Mouse (Mus musculus) MEL (cell line): Measurements from ENCODE around the gene Cryba1. TPM values are rescaled to one million over a fixed set of nuclear protein-coding genes. Genes with fewer than 3 reads are reported as not detected.

Source experiments
- DNase-seq: peaks from one replicate; pipeline ENCODE4 v3.0.0; 2011; ENCODE audit warnings: low read depth, low spot score
- H3K27ac ChIP-seq: 2 replicates; pipeline ENCODE4 v1.5.1; 2012; ENCODE audit warnings: low read depth, mild to moderate bottlenecking, control low read depth, low read length, moderate library complexity; ENCODE audit not compliant: control insufficient read depth
- H3K27me3 ChIP-seq, 2 experiments: fragments of 150-350 bp in 1 of 2; sonication (generic) in 1 of 2; 2 replicates each; pipeline ENCODE4 v1.6.1; 2012; ENCODE audit warnings: low read length in 2 of 2, mild to moderate bottlenecking in 2 of 2, improper control_type of control experiment in 1 of 2, moderate library complexity in 1 of 2; ENCODE audit not compliant: insufficient read depth in 2 of 2, control insufficient read depth in 1 of 2
- H3K36me3 ChIP-seq, 2 experiments: 2 replicates each; pipeline ENCODE4 v1.6.1; 2012 to 2014; ENCODE audit warnings: low read length in 2 of 2, improper control_type of control experiment in 1 of 2, inconsistent platforms in 1 of 2, mild to moderate bottlenecking in 1 of 2; ENCODE audit not compliant: insufficient read depth in 2 of 2, control insufficient read depth in 1 of 2
- H3K4me1 ChIP-seq, 2 experiments: fragments of 150-350 bp in 1 of 2; sonication (generic) in 1 of 2; 2 replicates each; pipeline ENCODE4 v1.6.1; 2012; ENCODE audit warnings: low read length in 2 of 2, improper control_type of control experiment in 1 of 2, mild to moderate bottlenecking in 1 of 2; ENCODE audit not compliant: insufficient read depth in 2 of 2, control insufficient read depth in 1 of 2
- H3K4me3 ChIP-seq, 2 experiments: fragments of 150-350 bp in 1 of 2; sonication (generic) in 1 of 2; 2 replicates each; pipeline ENCODE4 v1.5.1; 2012; ENCODE audit warnings: low read depth in 2 of 2, low read length in 2 of 2, mild to moderate bottlenecking in 2 of 2, moderate library complexity in 2 of 2, control low read depth in 1 of 2, improper control_type of control experiment in 1 of 2; ENCODE audit not compliant: control insufficient read depth in 1 of 2, insufficient read depth in 1 of 2
- H3K79me2 ChIP-seq: 2 replicates; pipeline ENCODE4 v1.6.1; 2012; ENCODE audit warnings: mild to moderate bottlenecking, low read length, moderate library complexity; ENCODE audit not compliant: control insufficient read depth, poor library complexity, insufficient read depth
- H3K9ac ChIP-seq: 2 replicates; pipeline ENCODE4 v1.6.1; 2012; ENCODE audit warnings: low read depth, mild to moderate bottlenecking, control low read depth, low read length, moderate library complexity; ENCODE audit not compliant: control insufficient read depth, poor library complexity, severe bottlenecking
- H3K9me3 ChIP-seq: fragments of 150-350 bp; sonication (generic); replicated peaks from 2 replicates; pipeline ENCODE4 v1.6.1; 2012; ENCODE audit warnings: mild to moderate bottlenecking, low read length, improper control_type of control experiment, moderate library complexity; ENCODE audit not compliant: insufficient read depth
- CHD2 ChIP-seq: IDR thresholded peaks from 2 replicates; pipeline ENCODE4 v1.6.1; 2011; ENCODE audit warnings: low read length, improper control_type of control experiment
- CTCF ChIP-seq, 3 experiments: IDR thresholded peaks in 2 of 3; conservative IDR thresholded peaks in 1 of 3; 2 replicates each; pipeline ENCODE4 v1.5.1; 2011 to 2012; ENCODE audit warnings: low read length in 3 of 3, low read depth in 2 of 3, mild to moderate bottlenecking in 2 of 3, improper control_type of control experiment in 1 of 3, inconsistent platforms in 1 of 3, mixed read lengths in 1 of 3, moderate library complexity in 1 of 3; ENCODE audit not compliant: control insufficient read depth in 1 of 3, insufficient read depth in 1 of 3, poor library complexity in 1 of 3, severe bottlenecking in 1 of 3
- E2F4 ChIP-seq: IDR thresholded peaks from 2 replicates; pipeline ENCODE4 v1.6.1; 2011; ENCODE audit warnings: low read depth, low read length, improper control_type of control experiment, borderline replicate concordance
- ELF1 ChIP-seq: IDR thresholded peaks from 2 replicates; pipeline ENCODE4 v1.6.1; 2014; ENCODE audit warnings: low read depth, mild to moderate bottlenecking, inconsistent platforms, low read length, improper control_type of control experiment, moderate library complexity
- EP300 ChIP-seq, 2 experiments: IDR thresholded peaks; 2 replicates each; pipeline ENCODE4 v1.6.1; 2011; ENCODE audit warnings: improper control_type of control experiment in 2 of 2, low read length in 2 of 2, low read depth in 1 of 2, mild to moderate bottlenecking in 1 of 2
- MAZ ChIP-seq: IDR thresholded peaks from 2 replicates; pipeline ENCODE4 v1.6.1; 2012; ENCODE audit warnings: low read depth, mild to moderate bottlenecking, inconsistent platforms, low read length, improper control_type of control experiment
- MEF2A ChIP-seq: IDR thresholded peaks from 2 replicates; pipeline ENCODE4 v1.6.1; 2014; ENCODE audit warnings: low read depth, mild to moderate bottlenecking, inconsistent platforms, low read length, improper control_type of control experiment; ENCODE audit not compliant: poor library complexity, insufficient replicate concordance, severe bottlenecking; ENCODE audit errors: extremely low read depth
- POLR2AphosphoS5 ChIP-seq: IDR thresholded peaks from 2 replicates; pipeline ENCODE4 v1.6.1; 2012; ENCODE audit warnings: low read depth, borderline replicate concordance, mild to moderate bottlenecking, inconsistent platforms, low read length, moderate library complexity, mixed read lengths
- TCF12 ChIP-seq: IDR thresholded peaks from 2 replicates; pipeline ENCODE4 v1.6.1; 2014; ENCODE audit warnings: low read depth, mild to moderate bottlenecking, inconsistent platforms, low read length, improper control_type of control experiment, moderate library complexity
- UBTF ChIP-seq: IDR thresholded peaks from 2 replicates; pipeline ENCODE4 v1.6.1; 2012; ENCODE audit warnings: low read depth, mild to moderate bottlenecking, inconsistent platforms, low read length, improper control_type of control experiment, moderate library complexity, borderline replicate concordance; ENCODE audit not compliant: insufficient read depth
- USF1 ChIP-seq: IDR thresholded peaks from 2 replicates; pipeline ENCODE4 v1.6.1; 2014; ENCODE audit warnings: low read depth, mild to moderate bottlenecking, inconsistent platforms, low read length, improper control_type of control experiment, moderate library complexity
- USF2 ChIP-seq, 2 experiments: IDR thresholded peaks; 2 replicates each; pipeline ENCODE4 v1.6.1; 2011 to 2012; ENCODE audit warnings: improper control_type of control experiment in 2 of 2, low read length in 2 of 2, borderline replicate concordance in 1 of 2, inconsistent platforms in 1 of 2, low read depth in 1 of 2, mild to moderate bottlenecking in 1 of 2; ENCODE audit not compliant: insufficient read depth in 1 of 2
- ZMIZ1 ChIP-seq: IDR thresholded peaks from 2 replicates; pipeline ENCODE4 v1.6.1; 2012; ENCODE audit warnings: low read depth, mild to moderate bottlenecking, inconsistent platforms, low read length, improper control_type of control experiment, moderate library complexity
- polyA plus RNA-seq, 2 experiments: library from polyadenylated mRNA; stranded (reverse) in 1 of 2; unstranded in 1 of 2; fragments of >175 nt in 1 of 2; fragments of >200 nt in 1 of 2; gene quantifications; 2 replicates each; pipeline versions ENCODE4 v1.2.1 to v1.2.4; 2012; ENCODE audit warnings: low replicate concordance in 2 of 2, low read depth in 1 of 2; ENCODE audit not compliant: insufficient read length in 2 of 2, insufficient read depth in 1 of 2, missing spikeins in 1 of 2
- total RNA-seq: library from RNA; depleted of rRNA; stranded (reverse); fragments of 300-350 nt; gene quantifications from 2 replicates; pipeline ENCODE4 v1.2.3, GENCODE M21; 2012

The Cryba1 gene
- total and polyA plus RNA-seq, 3 experiments = not detected

GRCm38 (mm10) chr11:77771879-77772713 lies 47.0 kb upstream of the Cryba1 start (continued):
- TF ChIP-seq ELF1 (0 out of 2 replicates have a peak, but pooled peaks have one; percentile 18), EP300 (IDR thresholded peaks at IDR 0.05; ENCODE audit: low read depth in 1 of 2, low read length in 2 of 2) (peak; percentile 33 to 57; a peak in 2 of 4 replicates), TCF12 (peak; percentile 42)

DNA sequence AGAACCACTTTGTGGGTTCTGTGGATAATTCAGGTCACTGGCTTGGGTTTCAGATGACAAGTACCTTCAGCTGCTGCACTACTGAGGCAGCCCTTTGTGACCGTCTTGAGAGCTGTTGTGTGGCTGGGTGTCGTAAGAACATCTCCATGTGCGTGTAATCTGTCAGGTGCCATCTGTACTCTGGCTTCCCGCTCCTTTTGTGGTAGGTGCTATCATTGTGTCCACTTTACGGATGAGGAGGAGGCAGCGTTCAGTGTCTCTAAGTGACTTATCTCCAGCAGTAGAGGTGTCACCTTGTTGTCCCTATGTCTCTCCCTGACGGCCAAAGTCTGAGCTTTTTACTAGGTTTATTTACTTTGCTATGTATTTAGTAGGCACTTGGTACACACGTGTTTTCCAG lies 45.3 kb upstream of the Cryba1 start:
- no peak for DNase-seq
- no peak overlapping the region for H3K4me3 ChIP-seq
- H3K27ac ChIP-seq = no peak overlapping the region
- H3K27me3 ChIP-seq = no peaks in the 10 kb centered on the region
- H3K9ac ChIP-seq = no peak overlapping the region
- H3K36me3 ChIP-seq = peaks cover 0 to 11% of the 10 kb centered on the region in 2 experiments; a peak in 2 of 4 replicates
- TF ChIP-seq ZMIZ1 = no peak
- TF ChIP-seq E2F4 = no peak
- TF ChIP-seq MEF2A = no peak
- TF ChIP-seq MAZ = no peak
- TF ChIP-seq CHD2 = no peak
- no peaks in the 10 kb centered on the region for H3K79me2 ChIP-seq
- peaks cover 10 to 14% of the 10 kb centered on the region in 2 experiments for H3K4me1 ChIP-seq
- H3K9me3 ChIP-seq = no peaks in the 10 kb centered on the region

GRCm38 (mm10) chr11:77769496-77769895 lies 44.4 kb upstream of the Cryba1 start:
- Histone ChIP-seq H3K4me3 (no peak overlapping the region), H3K27ac (no peak overlapping the region), H3K27me3 (no peaks in the 10 kb centered on the region), H3K4me1 (peaks cover 10 to 14% of the 10 kb centered on the region in 2 experiments), H3K9me3 (no peaks in the 10 kb centered on the region), H3K79me2 (no peaks in the 10 kb centered on the region), H3K36me3 (peaks cover 0 to 11% of the 10 kb centered on the region in 2 experiments; a peak in 2 of 4 replicates), H3K9ac (no peak overlapping the region)
- no peak for DNase-seq
- no peak for TF ChIP-seq ZMIZ1
- TF ChIP-seq E2F4 = no peak
- no peak for TF ChIP-seq EP300 (IDR thresholded peaks at IDR 0.05; ENCODE audit: low read depth in 1 of 2, low read length in 2 of 2)
- no peak for TF ChIP-seq UBTF
- TF ChIP-seq USF1 = no peak
- TF ChIP-seq USF2 (IDR thresholded peaks at IDR 0.05; ENCODE audit: borderline replicate concordance in 1 of 2, insufficient read depth in 1 of 2, low read depth in 1 of 2, low read length in 2 of 2) = no peak
- no peak for TF ChIP-seq POLR2AphosphoS5
- no peak for TF ChIP-seq CTCF (IDR thresholded peaks at IDR 0.05 in 2 of 3, conservative IDR thresholded peaks at IDR 0.05 in 1 of 3; ENCODE audit: control insufficient read depth in 1 of 3, insufficient read depth in 1 of 3, low read depth in 2 of 3, low read length in 3 of 3, poor library complexity in 1 of 3, severe bottlenecking in 1 of 3)
